Mouse (Mus musculus): ENCODE measurements around the gene Alox8.

Alox8 gene

GRCm38 (mm10) chr11:69179512-69179911 lies 18.1 kb downstream of the Alox8 start:
- no peak for DNase-seq (ENCODE audit: low spot score)

DNA sequence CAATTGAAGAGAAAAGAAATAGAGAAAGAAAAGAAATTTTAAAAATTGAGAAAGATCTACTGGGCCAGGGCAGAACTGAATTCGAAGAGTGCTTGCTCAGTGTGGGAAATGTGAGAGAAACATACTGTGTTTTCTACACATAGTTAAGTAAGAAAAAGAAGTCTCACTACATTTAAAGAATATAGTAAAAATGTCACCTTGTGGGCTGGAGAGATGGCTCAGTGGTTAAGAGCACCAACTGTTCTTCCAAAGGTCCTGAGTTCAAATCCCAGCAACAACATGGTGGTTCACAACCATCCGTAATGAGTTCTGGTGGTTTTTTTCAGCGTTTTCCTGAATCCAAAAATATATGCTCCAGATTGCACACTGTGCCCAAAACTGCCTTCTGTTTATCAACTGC lies 19.1 kb downstream of the Alox8 start:
- DNase-seq (ENCODE audit: low spot score) = no peak

DNA sequence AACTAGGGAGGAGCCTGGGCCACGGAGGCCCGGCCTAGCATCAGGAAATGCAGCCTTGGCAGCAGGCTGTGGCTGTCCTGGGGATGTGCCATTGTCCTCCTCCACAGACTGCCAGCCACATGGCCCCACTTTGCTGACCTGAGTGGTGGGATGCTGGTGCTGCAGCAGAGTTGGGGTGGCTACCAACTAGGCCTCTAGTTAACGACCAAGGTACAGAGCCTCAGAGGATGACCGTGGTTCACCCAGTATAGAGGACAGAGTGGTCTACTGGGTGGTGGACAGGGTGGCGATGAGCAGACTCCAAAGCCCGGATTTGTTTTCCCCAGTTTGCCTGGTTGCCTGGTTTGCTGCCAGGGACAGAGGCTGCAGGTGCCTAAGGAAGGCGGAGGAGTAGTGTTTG lies 22.9 kb downstream of the Alox8 start:
- DNase-seq (ENCODE audit: low spot score) = no peak

GRCm38 (mm10) chr11:69172606-69173005 lies 25.0 kb downstream of the Alox8 start:
- DNase-seq (ENCODE audit: low spot score) = no peak

DNA sequence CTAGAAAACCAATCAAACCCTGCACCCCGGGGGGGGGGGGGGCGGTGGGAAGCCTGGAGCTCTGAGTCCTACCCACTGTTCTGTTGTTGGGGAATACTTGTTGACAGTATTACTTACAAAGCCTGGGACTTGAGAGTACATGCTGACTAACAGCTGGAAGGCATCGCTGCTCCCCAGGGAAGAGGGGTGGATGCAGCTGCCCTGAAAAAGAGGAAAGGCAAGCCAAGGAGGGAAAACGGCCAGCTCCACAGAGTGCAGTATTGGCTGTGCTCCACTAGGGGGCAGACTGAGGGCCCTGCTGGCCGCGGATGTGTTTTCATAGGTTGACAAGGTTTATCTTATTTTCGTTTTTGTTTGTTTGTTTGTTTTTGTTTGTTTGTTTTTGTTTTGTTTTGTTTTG lies 26.0 kb downstream of the Alox8 start:
- peak; percentile 70 for DNase-seq (ENCODE audit: low spot score)

- no peak for DNase-seq (ENCODE audit: low spot score)
Observed at GRCm38 (mm10) chr11:69169313-69169712, 28.3 kb downstream of the Alox8 start.

DNA sequence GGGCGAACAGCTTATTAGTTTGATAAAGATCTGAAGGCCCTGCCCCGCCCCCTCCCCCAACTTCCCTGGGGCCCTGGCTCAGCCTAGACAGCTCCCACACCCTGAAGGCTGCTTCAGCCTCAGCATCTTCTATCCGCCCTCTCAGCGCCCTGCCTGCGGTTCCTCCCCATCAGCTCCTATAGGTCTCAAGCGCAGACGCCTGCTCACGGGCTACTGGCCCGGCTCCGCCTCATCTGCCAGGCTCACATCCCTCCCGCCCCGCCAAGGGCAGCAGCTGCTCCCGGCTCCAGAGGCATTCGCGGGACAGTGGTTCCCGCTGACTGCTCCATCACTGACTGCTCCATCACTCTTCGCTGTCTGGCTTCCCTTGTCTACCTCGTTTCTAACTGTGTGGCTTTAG lies 40.8 kb downstream of the Alox8 start, which contains the start of gene Alox12b:
TSS of gene Alox12b (plus strand) at position 190 of the 400 bp plus-strand sequence.
- DNase-seq (ENCODE audit: low spot score) = peak; percentile 35

- no peak for DNase-seq (ENCODE audit: low spot score)
Observed at GRCm38 (mm10) chr11:69155351-69155750, 42.3 kb downstream of the Alox8 start.

DNA sequence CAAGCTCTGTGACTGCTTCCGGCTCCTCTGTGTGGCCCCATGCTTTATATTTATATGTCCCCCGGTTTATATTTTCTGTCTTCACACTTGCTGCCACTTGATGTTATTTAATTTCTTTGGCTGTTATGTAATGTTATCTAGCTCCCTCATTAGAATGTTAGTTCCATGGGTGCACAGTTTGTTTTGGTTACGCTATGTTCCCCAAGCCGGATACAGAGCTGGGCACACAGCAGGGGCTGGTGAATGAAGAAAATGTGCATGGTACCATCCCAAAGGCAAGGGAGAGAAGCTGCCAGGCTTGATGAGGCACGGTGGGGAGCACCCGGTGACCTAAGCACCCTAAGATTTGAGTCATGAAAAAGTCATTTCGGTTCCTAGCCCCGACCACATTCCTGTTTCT lies 43.8 kb downstream of the Alox8 start:
- DNase-seq (ENCODE audit: low spot score) = no peak

DNA sequence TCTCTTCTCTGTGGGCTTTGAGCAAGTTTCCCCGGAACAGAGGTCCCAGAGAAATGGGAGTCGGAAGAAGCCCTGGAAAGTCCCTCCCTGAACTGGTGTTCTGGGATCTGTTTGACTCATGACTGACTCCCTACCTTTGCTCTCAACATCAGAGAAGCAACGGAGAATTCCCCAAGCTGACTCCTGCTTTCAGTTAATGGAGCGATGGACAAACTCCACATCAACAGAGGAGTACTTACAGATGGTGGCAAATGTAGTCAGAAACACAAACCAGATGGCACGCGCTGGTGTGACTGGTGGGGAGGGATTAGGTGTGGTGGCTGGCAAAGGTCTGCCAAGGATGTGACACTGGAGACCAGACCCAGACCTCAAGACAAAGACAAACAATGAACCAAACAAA lies 46.6 kb downstream of the Alox8 start:
- DNase-seq (ENCODE audit: low spot score) = no peak

DNA sequence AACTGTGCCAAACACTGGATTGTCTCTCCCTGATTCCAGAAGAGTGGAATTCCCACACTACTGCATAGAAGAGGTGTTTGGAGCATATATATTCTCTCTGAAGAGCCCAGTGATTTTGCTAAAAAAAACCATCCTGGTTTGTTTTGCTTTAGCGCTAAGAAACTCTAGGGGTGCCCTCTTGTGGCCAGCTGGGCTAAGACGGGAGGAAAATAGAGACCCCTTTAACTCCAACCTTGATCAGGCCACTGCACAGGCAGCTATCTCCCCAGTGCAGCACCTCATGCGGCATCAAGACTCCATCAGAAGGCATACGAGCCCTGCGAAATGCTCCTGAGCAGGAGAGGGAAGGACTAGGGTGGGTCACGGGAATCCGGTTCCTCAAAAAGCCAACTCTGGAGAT lies 47.2 kb downstream of the Alox8 start:
- peak; percentile 71 for DNase-seq (ENCODE audit: low spot score)

DNA sequence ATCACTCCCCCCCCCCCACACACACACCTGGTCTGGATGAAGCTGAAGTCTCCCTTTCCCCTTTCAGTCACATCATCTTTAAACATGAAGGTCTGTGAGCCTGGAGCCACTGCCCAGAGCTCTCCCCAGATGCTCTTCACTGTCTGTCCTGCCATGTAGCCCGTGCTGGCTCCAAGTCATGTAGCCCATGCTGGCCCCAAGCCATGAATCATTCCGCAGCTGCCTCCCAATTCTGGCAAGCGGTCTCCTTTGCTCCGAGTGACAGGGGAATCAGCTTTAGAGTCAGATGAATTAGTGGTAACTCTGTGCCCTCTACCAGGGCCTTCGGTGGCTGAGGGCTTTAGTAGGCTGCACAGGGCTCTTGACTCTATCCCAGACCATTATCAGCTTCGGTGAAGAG lies 47.9 kb downstream of the Alox8 start:
- DNase-seq (ENCODE audit: low spot score) = no peak

DNA sequence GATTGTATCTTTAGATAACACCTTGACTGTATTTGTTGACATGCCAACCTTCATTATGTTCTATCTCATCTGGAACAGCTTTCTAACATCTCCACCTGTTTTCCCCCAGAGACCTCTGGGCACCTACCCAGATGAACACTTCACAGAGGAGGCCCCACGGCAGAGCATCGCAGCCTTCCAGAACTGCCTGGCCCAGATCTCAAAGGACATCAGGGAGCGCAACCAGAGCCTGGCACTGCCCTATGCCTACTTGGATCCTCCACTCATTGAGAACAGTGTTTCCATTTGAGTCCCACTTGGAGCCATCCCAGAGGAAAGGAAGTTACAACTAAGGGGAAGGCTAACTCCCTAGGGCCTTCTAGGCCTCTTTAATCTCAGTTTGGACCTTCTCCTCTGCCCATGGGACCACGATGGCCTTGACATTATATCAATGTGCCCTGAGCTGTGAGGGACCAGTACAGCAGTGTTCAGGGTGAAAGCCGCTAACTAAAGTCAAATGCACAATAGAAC lies 49.1 kb downstream of the Alox8 start:
- no peak for DNase-seq (ENCODE audit: low spot score)

DNA sequence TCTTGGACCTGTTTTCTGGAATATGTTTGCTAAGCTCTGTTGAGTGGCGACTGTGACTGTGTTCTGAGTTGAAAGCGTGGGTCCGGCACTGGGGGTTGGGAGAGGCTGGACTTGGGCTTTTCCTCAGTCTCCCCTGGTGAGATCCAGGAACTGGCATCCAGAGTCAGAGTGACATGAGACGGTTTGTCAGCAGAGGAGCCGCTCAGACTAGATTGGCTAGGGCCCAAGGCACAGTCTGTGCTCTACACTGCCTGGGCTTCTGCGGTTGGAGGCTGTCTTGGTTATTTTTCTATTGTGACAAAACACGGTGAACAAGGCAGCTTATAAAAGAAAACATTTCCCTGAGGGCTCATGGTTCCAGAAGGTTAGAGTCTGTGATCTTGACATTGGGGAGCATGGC lies 50.1 kb downstream of the Alox8 start:
- peak; percentile 39 for DNase-seq (ENCODE audit: low spot score)

GRCm38 (mm10) chr11:69135361-69135760 lies 62.3 kb downstream of the Alox8 start:
- DNase-seq (ENCODE audit: low spot score) = no peak

- DNase-seq (ENCODE audit: low spot score) = no peak
Observed at GRCm38 (mm10) chr11:69134622-69134968, 63.0 kb downstream of the Alox8 start.

Data from ovary, postnatal 36 days (tissue).